Mouse (Mus musculus) embryo, embryonic 11.5 days (tissue): ENCODE measurements around the gene Plin5.

ENCODE experiments used
- DNase-seq: peaks from one replicate; pipeline ENCODE4 v3.0.0-alpha.2; 2012; ENCODE audit warnings: low read depth, low spot score

The Plin5 gene

GRCm38 (mm10) chr17:56117251-56117710 lies at the start of gene Plin5:
Gene Plin5 (minus strand): TSS chr17:56117596.
- DNase-seq = no peak

GRCm38 (mm10) chr17:56165671-56166070 lies 48.3 kb upstream of the Plin5 start:
- no peak for DNase-seq

GRCm38 (mm10) chr17:56164510-56164909 lies 47.1 kb upstream of the Plin5 start:
- DNase-seq = no peak

GRCm38 (mm10) chr17:56163523-56164102 lies 46.2 kb upstream of the Plin5 start:
- no peak for DNase-seq

GRCm38 (mm10) chr17:56162231-56162774 lies 44.9 kb upstream of the Plin5 start, which contains the start of gene Tnfaip8l1:
Gene Tnfaip8l1 (plus strand): TSS chr17:56162477.
- DNase-seq = peak; percentile 84

- DNase-seq = peak; percentile 73
These were observed 42.3 kb upstream of the Plin5 start for GRCm38 (mm10) chr17:56159729-56160128.

- DNase-seq = no peak
These were observed 36.2 kb upstream of the Plin5 start for GRCm38 (mm10) chr17:56153643-56154042.

- no peak for DNase-seq
These were observed 32.5 kb upstream of the Plin5 start for GRCm38 (mm10) chr17:56149897-56150296.

GRCm38 (mm10) chr17:56148790-56149618 lies 31.6 kb upstream of the Plin5 start:
- no peak for DNase-seq

- DNase-seq = no peak
These were observed 30.9 kb upstream of the Plin5 start for GRCm38 (mm10) chr17:56148280-56148679.

- no peak for DNase-seq
These were observed 30.0 kb upstream of the Plin5 start for GRCm38 (mm10) chr17:56147420-56147819.

GRCm38 (mm10) chr17:56146131-56146530 lies 28.7 kb upstream of the Plin5 start:
- DNase-seq = no peak

- DNase-seq = no peak
These were observed 27.1 kb upstream of the Plin5 start for GRCm38 (mm10) chr17:56144546-56144945.

- DNase-seq = no peak
These were observed 24.6 kb upstream of the Plin5 start for GRCm38 (mm10) chr17:56141702-56142605.

GRCm38 (mm10) chr17:56139858-56140595 lies 22.6 kb upstream of the Plin5 start, which contains the start of gene Sema6b:
Gene Sema6b (minus strand): TSS chr17:56140343.
- no peak for DNase-seq

GRCm38 (mm10) chr17:56139355-56139754 lies 22.0 kb upstream of the Plin5 start:
- DNase-seq = no peak

- no peak for DNase-seq
These were observed 20.6 kb upstream of the Plin5 start for GRCm38 (mm10) chr17:56137839-56138613.

- no peak for DNase-seq
These were observed 19.2 kb upstream of the Plin5 start for GRCm38 (mm10) chr17:56136558-56136957.

- DNase-seq = no peak
These were observed 17.1 kb upstream of the Plin5 start for GRCm38 (mm10) chr17:56134463-56134971.
